Mouse (Mus musculus) hindlimb bud, embryonic 11.5 days (tissue): ENCODE measurements around the gene Grwd1.

ENCODE experiments used
- DNase-seq: peaks from one replicate; pipeline ENCODE4 v3.0.0-alpha.2; 2012; ENCODE audit warnings: low read depth, low spot score; ENCODE audit errors: extremely low spot score

Gene Grwd1

GRCm38 (mm10) chr7:45800001-45800400, 30.7 kb downstream of the Grwd1 start:
- DNase-seq = no peak

DNA sequence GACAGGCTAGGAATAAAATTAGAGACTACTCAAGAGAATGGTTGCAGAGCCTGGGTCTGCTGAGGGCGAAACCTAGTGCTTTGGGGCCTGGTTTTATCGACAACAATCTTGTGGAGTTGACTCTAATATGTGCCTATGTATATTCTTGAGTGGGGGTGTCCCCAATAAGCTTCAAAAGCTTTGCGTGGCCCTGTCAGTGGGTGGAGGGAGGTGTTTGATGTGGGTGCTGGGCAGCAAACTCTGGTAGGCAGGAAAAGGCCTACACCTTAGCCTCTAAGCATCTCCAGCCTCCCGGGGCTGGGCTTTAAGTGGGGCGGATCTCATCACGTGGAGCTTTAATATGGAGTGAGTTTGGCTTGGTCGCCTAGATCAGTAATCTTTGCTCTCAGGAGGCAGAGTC, 31.8 kb downstream of the Grwd1 start:
- no peak for DNase-seq

DNA sequence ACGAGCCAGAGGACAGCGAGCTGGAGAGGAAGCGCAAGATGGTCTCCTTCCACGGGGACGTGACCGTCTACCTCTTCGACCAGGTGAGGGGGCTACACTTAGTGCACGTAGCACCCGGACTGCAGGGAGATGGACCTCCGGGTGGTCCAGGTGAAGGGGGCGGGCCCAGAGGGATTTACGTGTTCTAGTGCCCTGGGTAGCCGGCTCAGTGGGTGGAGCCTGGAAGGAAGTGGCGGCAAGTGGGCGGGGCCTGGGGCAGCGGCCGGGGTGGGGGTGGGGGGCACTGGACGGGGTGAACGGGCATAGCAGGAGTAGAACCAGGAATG, 32.3 kb downstream of the Grwd1 start:
- DNase-seq = no peak

- no peak for DNase-seq
These were observed 32.9 kb downstream of the Grwd1 start for GRCm38 (mm10) chr7:45797661-45798510.

DNA sequence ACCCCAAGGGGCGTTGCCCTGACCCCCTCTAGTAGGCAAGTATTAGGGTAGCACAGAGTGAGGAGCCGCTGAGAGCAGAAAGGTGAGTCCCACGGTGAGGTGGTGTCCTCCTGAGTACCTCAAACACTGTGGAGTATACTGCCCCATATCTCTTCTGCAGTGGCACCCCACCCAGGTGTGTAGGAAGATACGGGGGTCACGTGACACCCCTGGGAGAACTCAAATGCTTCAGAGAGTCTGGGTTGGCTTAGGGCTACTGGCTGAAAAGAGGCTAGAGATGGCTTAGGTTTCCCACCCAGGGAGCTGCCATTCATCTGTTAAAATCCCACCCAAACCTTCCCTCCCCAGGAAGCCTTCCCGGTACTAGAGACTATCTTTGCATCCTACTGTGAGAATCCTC, 33.8 kb downstream of the Grwd1 start:
- DNase-seq = no peak

GRCm38 (mm10) chr7:45794971-45795370, 35.8 kb downstream of the Grwd1 start:
- no peak for DNase-seq

- no peak for DNase-seq
These were observed 36.7 kb downstream of the Grwd1 start for GRCm38 (mm10) chr7:45793969-45794585.

DNA sequence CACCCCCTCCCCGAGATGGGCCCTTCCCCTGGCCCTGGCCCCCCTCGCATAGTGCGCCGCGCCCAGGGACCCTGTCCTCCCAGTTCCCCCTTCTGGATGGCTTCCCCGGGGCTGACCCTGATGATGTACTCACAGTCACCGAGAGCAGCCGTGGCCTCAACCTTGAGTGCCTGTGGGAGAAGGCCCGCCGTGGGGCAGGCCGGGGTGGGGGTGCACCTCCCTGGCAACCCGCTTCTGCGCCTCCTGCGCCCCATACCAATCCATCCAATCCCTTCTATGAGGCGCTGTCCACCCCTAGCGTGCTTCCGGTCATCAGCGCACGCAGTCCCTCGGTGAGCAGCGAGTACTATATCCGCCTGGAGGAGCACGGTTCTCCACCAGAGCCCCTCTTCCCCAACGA, 37.5 kb downstream of the Grwd1 start:
- no peak for DNase-seq

DNA sequence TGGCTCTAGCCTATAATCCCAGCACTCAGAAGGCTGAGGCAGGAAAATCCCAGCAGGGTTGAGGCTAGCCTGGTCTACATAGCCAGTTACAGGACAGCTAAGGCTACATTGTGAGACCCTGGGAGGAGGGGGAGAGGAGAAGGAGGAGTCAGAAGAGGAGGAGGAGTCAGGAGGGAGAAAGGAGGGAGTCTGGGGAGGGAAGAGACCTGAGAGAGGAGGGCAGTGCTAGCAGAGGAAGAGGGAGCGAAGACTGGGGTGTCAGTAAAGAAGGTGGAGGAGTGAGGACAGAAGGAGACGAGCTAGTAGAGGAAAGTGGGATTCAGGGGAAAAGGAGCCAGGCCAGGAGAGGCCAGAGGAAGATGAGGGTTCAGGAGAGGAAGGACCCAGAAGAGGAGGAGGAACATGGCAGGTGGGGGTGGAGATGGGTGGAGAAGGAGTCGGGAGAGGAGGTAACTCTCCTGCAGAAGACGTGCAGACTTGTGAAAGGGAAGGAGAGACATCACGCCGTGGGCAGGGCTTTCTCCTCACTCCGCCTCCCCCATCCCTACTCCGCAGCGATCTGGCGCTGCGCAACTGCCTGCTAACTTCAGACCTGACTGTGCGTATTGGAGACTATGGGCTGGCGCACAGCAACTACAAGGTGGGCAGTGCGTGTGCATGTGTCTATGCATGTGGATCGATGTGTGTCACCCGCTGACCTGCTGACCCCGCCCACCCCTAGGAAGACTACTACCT, 38.8 kb downstream of the Grwd1 start:
- DNase-seq = no peak

GRCm38 (mm10) chr7:45790721-45791120, 40.0 kb downstream of the Grwd1 start:
- no peak for DNase-seq

DNA sequence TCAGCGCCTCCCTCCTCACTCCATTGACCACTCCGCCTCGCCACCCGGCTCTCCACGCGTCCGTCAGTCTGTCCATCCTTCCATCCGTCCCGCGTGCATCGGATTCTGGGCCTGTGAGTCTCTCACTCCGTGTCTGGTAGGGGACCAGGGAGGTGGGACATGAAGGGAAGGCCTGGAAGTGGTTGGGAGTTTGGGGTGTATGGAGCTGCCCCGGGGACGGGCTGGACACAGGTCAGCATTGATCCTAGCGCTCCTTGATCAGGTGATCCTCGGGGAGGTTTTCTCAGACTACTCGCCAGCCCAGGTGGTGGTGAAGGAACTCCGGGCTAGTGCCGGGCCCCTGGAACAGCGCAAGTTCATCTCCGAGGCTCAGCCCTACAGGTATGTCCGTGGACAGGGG, 43.1 kb downstream of the Grwd1 start:
- no peak for DNase-seq

DNA sequence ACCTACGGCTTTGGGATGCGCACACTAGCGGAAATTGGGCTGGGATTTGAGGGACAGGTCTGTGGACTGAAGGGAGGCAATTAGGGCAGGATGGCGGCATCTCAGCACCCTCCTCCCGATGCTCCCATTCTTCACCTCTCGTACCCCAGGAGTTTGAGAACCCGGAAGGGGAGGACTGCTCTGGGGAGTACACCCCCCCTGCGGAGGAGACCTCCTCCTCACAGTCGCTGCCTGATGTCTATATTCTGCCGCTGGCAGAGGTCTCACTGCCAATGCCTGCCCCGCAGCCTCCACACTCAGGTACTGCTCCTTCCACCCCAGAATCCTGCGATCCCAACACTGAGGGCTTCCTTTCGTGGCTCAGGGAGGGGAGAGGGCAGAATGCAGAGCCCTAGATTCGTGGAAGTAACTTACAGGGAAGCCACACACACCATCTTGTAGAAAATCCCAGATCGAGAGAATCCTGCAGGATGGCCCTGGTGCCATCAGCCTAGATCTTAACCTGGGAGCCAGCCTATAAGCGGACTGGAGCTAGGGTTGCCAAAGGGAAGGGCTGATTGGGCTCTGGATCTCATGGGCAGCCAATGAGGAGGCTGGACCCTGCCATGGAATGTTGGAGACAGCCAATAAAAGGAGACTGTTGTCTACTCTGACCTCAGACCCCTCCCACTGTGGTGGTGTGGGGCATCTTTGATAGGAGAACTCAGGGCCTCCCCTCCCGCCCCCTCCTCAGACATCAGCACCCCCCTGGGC, 43.9 kb downstream of the Grwd1 start:
- no peak for DNase-seq

DNA sequence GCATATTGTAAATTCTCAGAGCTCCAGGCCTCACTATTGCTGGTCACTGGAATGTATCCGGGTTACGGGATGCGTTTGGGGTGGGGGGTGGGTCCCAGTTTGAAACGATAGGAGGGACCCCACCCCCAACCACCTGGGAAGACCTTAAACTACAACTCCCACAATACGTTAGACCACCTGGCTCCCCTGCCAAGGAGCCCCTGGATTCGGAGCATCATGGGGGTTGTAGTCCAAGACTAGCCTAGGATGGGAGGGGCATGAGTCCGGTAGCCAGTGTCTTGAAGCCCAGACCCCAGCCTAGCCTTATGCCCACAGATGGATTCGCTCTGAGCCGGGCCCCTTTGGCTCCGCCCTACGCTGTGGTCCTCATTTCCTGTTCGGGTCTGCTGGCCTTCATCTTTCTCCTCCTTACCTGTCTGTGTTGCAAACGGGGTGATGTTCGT, 44.6 kb downstream of the Grwd1 start:
- DNase-seq = peak; percentile 74

DNA sequence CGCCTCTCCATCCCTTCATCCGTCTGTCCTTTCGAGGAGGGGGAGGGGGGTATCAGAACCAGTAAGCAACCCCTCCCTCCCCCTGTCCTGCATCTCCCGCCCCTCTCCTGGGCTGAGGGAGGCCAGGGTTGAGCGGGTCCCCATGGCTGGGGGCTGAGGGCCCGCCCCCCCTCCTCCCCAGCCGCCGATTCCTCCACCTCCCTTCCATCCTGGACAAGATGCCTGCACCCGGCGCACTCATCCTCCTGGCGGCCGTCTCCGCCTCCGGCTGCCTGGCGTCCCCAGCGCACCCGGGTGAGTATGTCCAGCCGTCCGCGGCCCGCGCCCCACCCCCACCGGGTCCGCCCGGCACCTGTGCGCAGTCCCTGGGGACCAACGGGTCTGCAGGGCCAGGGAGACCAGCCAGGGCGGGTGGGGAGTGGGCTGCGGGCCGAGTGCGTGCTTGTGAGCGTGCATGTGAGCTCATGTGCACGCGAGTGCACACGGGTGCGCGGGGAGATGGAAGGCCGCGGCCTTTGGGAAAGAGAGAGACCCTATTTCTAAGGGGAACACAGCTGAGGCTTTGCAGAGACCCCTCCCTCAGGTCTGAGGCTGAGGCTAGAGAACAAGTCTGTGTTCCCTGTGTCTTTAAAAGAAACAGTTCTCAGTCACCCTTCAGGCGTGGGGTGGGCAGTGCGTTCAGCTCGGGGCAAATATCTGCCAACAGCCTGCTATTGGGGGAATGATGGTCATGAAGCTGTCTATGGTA, 45.2 kb downstream of the Grwd1 start:
- no peak for DNase-seq

GRCm38 (mm10) chr7:45784524-45785372, 46.0 kb downstream of the Grwd1 start, which contains the start of gene Sult2b1:
Sult2b1 (minus strand) TSS chr7:45784669.
- DNase-seq = peak; percentile 78

GRCm38 (mm10) chr7:45783511-45784091, 47.1 kb downstream of the Grwd1 start, which contains the start of gene Lmtk3:
Lmtk3 (plus strand) TSS chr7:45783738.
- no peak for DNase-seq

DNA sequence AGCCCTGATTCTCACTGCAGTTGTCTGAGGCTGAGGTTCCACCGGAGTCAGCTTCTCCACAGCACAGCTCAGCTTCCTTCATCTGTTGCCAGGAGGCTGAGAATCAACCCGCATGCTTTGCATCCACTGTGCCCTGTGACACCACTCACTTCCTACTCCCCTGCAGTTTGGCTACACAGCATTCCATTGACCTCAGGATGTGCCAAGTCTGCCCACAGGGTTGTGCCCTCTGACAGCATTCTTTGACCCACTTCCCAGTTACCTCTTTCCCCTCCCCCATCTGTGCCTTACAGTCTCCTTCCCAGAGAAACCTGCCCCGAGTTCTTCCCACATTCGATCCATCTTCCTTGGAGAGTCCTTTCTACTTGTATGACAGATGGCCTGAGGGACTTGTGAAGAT, 48.5 kb downstream of the Grwd1 start:
- DNase-seq = no peak

- DNase-seq = no peak
These were observed 51.6 kb downstream of the Grwd1 start for GRCm38 (mm10) chr7:45779081-45779641.

DNA sequence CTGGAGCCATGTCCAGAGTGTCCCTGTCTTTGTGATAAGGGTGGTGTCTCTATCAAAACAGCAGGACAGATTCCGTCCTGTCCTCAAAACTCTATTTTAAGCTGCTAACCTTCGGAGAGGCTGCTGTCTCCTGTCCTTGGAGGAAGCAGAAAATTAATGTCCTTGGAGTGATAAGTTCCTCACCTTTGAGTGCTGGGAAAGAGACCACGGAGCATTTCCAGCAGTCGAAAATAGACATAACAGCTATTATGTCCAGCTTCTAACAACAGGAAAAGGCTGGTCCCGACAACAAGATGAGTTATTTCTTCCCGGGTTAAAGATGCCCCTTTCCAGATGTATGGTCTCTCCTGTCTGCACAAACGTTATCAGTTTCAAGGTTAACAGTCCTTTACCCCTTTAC, 55.5 kb downstream of the Grwd1 start:
- no peak for DNase-seq
